Mouse (Mus musculus): Measurements from ENCODE around the gene Krt19.

GRCm38 (mm10) chr11:100192992-100193391 is 44.5 kb upstream of the Krt19 start, which contains the start of gene Krt9:
- TF ChIP-seq CTCF (IDR thresholded peaks at IDR 0.05 in 2 of 3, conservative IDR thresholded peaks at IDR 0.05 in 1 of 3; ENCODE audit: control insufficient read depth in 1 of 3, insufficient read depth in 1 of 3, low read depth in 2 of 3, low read length in 3 of 3, poor library complexity in 1 of 3, severe bottlenecking in 1 of 3) = no peak
- no peak for TF ChIP-seq MXI1 (IDR thresholded peaks at IDR 0.05; ENCODE audit: low read depth, low read length)
- no peak for TF ChIP-seq POLR2A (IDR thresholded peaks at IDR 0.05; ENCODE audit: control insufficient read depth in 1 of 2, insufficient read depth in 1 of 2, low read depth in 1 of 2, low read length in 2 of 2, poor library complexity in 1 of 2)
- TF ChIP-seq POLR2AphosphoS2 (IDR thresholded peaks at IDR 0.05; ENCODE audit: low read length) = no peak
- no peak for TF ChIP-seq MAX (IDR thresholded peaks at IDR 0.05; ENCODE audit: low read length)
- TF ChIP-seq EP300 (IDR thresholded peaks at IDR 0.05; ENCODE audit: low read depth in 1 of 2, low read length in 2 of 2) = no peak
- TF ChIP-seq ZC3H11A (IDR thresholded peaks at IDR 0.05; ENCODE audit: low read depth, low read length) = no peak
- no peak for TF ChIP-seq ZNF384 (IDR thresholded peaks at IDR 0.05; ENCODE audit: low read depth, low read length)
- no peak for TF ChIP-seq TBP (IDR thresholded peaks at IDR 0.05; ENCODE audit: low read depth, low read length)
- no peak for TF ChIP-seq USF1 (IDR thresholded peaks at IDR 0.05; ENCODE audit: low read depth, low read length)
- TF ChIP-seq NELFE (IDR thresholded peaks at IDR 0.05; ENCODE audit: low read depth, low read length) = no peak
- no peak for TF ChIP-seq UBTF (IDR thresholded peaks at IDR 0.05; ENCODE audit: borderline replicate concordance, insufficient read depth, low read depth, low read length)
- TF ChIP-seq KAT2A (conservative IDR thresholded peaks at IDR 0.05; ENCODE audit: low read depth, low read length) = no peak
- no peak for TF ChIP-seq GATA1 (IDR thresholded peaks at IDR 0.05; ENCODE audit: low read depth, low read length)
